Mouse (Mus musculus): ENCODE measurements around the gene Srpr. TPM values are rescaled to one million over a fixed set of nuclear protein-coding genes. Genes with fewer than 3 reads are reported as not detected.

Srpr gene
- polyA plus RNA-seq, 1 experiment from 2014 or later = 115 TPM

DNA sequence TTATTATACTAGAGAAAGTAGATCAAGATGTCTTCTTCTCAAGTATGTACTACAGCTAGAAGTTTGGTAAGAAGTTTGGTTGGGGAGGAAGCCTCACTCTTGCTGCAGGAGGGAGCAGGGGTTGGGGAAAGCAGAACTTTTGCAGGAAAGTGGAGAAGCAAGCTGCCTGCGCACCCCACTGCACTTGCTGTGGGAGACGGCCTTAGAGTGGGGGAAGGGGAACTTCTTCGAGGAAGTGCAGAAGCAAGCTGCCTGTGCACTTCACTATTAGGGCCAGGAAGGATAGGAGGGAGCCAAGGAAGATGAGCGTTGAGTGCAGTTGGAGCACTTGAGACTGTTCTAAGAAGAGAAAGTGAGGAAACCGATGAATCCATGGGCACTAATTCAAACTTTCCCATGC, 16.6 kb upstream of the Srpr start:
- Histone ChIP-seq H3K4me1 (ENCODE audit: control insufficient read depth, insufficient read depth, low read length) (no peaks in the 10 kb centered on the region), H3K27me3 (replicated peaks; ENCODE audit: control insufficient read depth, insufficient read depth, low read length) (no peaks in the 10 kb centered on the region), H3K9me3 (ENCODE audit: control insufficient read depth, low read length) (no peaks in the 10 kb centered on the region), H3K36me3 (ENCODE audit: control insufficient read depth, insufficient read depth, low read length) (0 out of 2 replicates have a peak, but pooled peaks cover 1% of the 10 kb centered on the region), H3K4me2 (ENCODE audit: low read depth, low read length) (no peak overlapping the region), H3K27ac (ENCODE audit: low read length) (no peak overlapping the region), H3K9ac (ENCODE audit: low read depth, low read length) (no peak overlapping the region), H3K4me3 (ENCODE audit: low read length) (no peak overlapping the region)
- ATAC-seq = no peak
- 75% methylated on average over 5 of the region's 5 CpGs for WGBS

DNA sequence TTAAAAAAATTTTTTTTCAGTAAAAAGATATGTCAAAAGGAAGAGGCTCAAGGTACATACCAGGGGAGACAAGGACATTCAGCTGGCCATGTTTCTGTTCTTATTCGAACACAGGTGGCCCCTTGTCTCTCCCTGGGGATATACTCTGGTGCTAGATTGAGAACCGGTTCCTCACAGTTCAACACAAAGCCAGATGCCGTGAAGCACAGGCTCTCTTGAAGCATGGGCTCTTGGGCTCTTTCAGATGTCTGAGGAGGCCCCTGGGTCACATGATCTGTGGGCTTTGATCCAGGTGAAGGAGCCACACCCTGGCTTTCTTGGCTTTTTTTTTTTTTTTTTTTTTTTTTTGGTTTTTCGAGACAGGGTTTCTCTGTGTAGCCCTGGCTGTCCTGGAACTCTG, 13.5 kb upstream of the Srpr start:
- H3K27me3 ChIP-seq (replicated peaks; ENCODE audit: control insufficient read depth, insufficient read depth, low read length) = no peaks in the 10 kb centered on the region
- H3K9me3 ChIP-seq (ENCODE audit: control insufficient read depth, low read length) = no peaks in the 10 kb centered on the region
- H3K4me1 ChIP-seq (ENCODE audit: control insufficient read depth, insufficient read depth, low read length) = no peaks in the 10 kb centered on the region
- no peak overlapping the region for H3K4me3 ChIP-seq (ENCODE audit: low read length)
- 71% methylated on average over 4 of the region's 4 CpGs for WGBS
- no peak overlapping the region for H3K4me2 ChIP-seq (ENCODE audit: low read depth, low read length)
- H3K27ac ChIP-seq (ENCODE audit: low read length) = no peak overlapping the region
- no peak overlapping the region for H3K9ac ChIP-seq (ENCODE audit: low read depth, low read length)
- no peak for ATAC-seq
- peaks cover 7% of the 10 kb centered on the region; the same call in 1 of the 2 replicates for H3K36me3 ChIP-seq (ENCODE audit: control insufficient read depth, insufficient read depth, low read length)

DNA sequence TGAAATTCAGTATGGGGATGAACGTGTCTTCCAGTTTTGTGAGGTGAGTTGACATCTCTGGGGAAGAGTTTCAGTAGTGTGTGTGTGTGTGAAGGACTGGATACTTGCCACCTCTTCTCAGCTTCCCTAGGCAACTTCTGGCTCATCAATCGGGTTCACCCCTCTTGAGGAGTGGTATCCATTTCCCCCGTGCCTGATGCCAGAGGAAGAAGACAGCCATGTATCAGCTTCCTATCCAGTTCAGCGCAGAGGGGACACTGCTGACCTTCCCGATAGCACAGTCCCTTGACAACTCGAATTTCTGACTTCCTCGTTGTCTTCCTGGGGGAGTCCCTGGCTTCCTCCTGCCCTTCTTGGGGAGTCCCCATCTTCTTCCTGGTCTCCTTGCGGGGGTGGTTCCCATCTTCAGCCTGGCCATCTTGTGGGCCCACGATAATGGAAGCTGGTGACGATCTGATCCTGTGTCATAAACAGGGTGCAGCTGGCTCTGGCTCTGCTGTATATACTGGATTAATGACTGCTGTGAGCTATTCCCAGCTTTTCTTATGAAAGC, 12.5 kb upstream of the Srpr start:
- H3K27ac ChIP-seq (ENCODE audit: low read length) = no peak overlapping the region
- peaks cover 7% of the 10 kb centered on the region; the same call in 1 of the 2 replicates for H3K36me3 ChIP-seq (ENCODE audit: control insufficient read depth, insufficient read depth, low read length)
- 82% methylated on average over 10 of the region's 10 CpGs for WGBS
- H3K9me3 ChIP-seq (ENCODE audit: control insufficient read depth, low read length) = no peaks in the 10 kb centered on the region
- no peaks in the 10 kb centered on the region for H3K4me1 ChIP-seq (ENCODE audit: control insufficient read depth, insufficient read depth, low read length)
- no peak overlapping the region for H3K9ac ChIP-seq (ENCODE audit: low read depth, low read length)
- H3K4me2 ChIP-seq (ENCODE audit: low read depth, low read length) = no peak overlapping the region
- H3K27me3 ChIP-seq (replicated peaks; ENCODE audit: control insufficient read depth, insufficient read depth, low read length) = no peaks in the 10 kb centered on the region
- ATAC-seq = no peak
- no peak overlapping the region for H3K4me3 ChIP-seq (ENCODE audit: low read length)

DNA sequence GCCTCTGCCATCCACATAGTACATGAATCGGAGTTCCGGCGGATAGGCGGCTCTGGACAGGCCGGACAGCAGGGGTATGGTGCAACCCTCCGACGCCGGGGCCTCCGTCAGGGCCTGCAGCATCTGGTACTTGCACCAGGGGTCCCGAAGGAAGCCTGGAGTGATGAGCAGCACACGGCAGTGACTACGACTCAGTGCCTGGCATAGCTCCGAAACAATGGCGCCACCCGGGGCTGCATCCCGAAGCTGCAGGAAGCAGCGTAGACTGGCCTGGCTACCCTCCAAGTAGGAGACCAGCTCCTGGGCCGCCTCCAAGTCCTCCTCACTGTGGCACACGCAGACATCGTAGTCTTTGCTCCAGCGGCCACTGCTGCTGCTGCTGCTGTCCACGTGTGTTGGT, 11.3 kb upstream of the Srpr start:
- H3K4me1 ChIP-seq (ENCODE audit: control insufficient read depth, insufficient read depth, low read length) = no peaks in the 10 kb centered on the region
- ATAC-seq = no peak
- no peaks in the 10 kb centered on the region for H3K27me3 ChIP-seq (replicated peaks; ENCODE audit: control insufficient read depth, insufficient read depth, low read length)
- WGBS = 77% methylated on average over 22 of the region's 22 CpGs
- peaks cover 7% of the 10 kb centered on the region; the same call in 1 of the 2 replicates for H3K36me3 ChIP-seq (ENCODE audit: control insufficient read depth, insufficient read depth, low read length)
- no peak overlapping the region for H3K9ac ChIP-seq (ENCODE audit: low read depth, low read length)
- H3K27ac ChIP-seq (ENCODE audit: low read length) = no peak overlapping the region
- no peaks in the 10 kb centered on the region for H3K9me3 ChIP-seq (ENCODE audit: control insufficient read depth, low read length)
- H3K4me3 ChIP-seq (ENCODE audit: low read length) = no peak overlapping the region
- H3K4me2 ChIP-seq (ENCODE audit: low read depth, low read length) = no peak overlapping the region

DNA sequence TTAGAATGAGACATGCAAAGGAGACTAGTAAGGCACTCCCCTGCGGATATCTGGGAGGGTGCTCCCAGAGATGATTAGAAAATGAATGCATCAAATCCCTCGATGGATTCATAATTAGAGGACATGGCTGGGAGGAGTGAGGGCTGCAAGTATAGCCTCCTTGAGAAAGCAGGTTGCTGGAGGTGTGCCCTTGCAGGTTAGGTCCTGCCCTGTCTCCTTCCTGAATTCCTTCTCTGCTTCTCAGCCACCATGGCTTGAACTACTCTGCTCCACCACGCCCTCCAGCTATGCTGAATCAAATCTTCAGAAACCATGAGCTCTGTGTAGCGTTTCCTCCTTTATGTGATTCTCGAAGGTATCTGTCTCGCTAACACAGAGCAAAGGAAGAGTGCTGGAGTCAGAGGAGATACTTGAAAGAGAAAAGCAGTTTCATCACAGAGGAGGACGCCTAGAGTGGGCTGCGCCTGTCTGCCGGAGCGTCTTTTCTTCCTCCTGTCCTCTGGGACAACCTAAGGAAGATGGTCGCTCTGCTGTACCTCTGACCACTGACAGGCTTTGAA, 6.9 kb upstream of the Srpr start:
- no peaks in the 10 kb centered on the region for H3K4me1 ChIP-seq (ENCODE audit: control insufficient read depth, insufficient read depth, low read length)
- no peak for ATAC-seq
- H3K4me2 ChIP-seq (ENCODE audit: low read depth, low read length) = no peak overlapping the region
- H3K36me3 ChIP-seq (ENCODE audit: control insufficient read depth, insufficient read depth, low read length) = peaks cover 7% of the 10 kb centered on the region; the same call in 1 of the 2 replicates
- H3K27me3 ChIP-seq (replicated peaks; ENCODE audit: control insufficient read depth, insufficient read depth, low read length) = no peaks in the 10 kb centered on the region
- no peak overlapping the region for H3K9ac ChIP-seq (ENCODE audit: low read depth, low read length)
- 85% methylated on average over 11 of the region's 11 CpGs for WGBS
- H3K4me3 ChIP-seq (ENCODE audit: low read length) = no peak overlapping the region
- H3K27ac ChIP-seq (ENCODE audit: low read length) = no peak overlapping the region
- H3K9me3 ChIP-seq (ENCODE audit: control insufficient read depth, low read length) = no peaks in the 10 kb centered on the region

DNA sequence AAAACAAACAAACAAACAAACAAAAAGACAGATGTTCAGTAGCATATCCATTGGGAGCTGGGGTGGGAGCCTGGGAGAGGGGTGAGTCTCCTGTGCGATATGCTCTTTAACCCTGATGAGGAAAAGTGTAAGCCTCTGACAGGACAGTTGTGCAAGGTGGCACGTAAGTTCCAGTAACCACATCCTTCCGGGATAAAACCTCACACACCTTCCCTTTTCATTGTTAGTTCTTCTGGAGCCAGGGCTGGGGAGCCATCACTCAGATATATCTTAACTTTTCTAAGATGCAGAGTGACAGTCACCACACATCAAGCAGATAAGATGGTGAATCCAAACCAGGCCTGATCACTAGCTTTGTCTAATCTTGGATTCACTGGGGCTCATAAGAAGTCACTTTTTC, 5.9 kb upstream of the Srpr start:
- Histone ChIP-seq H3K27ac (ENCODE audit: low read length) (no peak overlapping the region), H3K9me3 (ENCODE audit: control insufficient read depth, low read length) (no peaks in the 10 kb centered on the region), H3K4me2 (ENCODE audit: low read depth, low read length) (no peak overlapping the region), H3K4me3 (ENCODE audit: low read length) (no peak overlapping the region), H3K4me1 (ENCODE audit: control insufficient read depth, insufficient read depth, low read length) (no peaks in the 10 kb centered on the region), H3K27me3 (replicated peaks; ENCODE audit: control insufficient read depth, insufficient read depth, low read length) (no peaks in the 10 kb centered on the region), H3K9ac (ENCODE audit: low read depth, low read length) (no peak overlapping the region), H3K36me3 (ENCODE audit: control insufficient read depth, insufficient read depth, low read length) (no peaks in the 10 kb centered on the region; the same call in 1 of the 2 replicates)
- ATAC-seq = no peak
- 95% methylated on average over 3 of the region's 3 CpGs for WGBS

DNA sequence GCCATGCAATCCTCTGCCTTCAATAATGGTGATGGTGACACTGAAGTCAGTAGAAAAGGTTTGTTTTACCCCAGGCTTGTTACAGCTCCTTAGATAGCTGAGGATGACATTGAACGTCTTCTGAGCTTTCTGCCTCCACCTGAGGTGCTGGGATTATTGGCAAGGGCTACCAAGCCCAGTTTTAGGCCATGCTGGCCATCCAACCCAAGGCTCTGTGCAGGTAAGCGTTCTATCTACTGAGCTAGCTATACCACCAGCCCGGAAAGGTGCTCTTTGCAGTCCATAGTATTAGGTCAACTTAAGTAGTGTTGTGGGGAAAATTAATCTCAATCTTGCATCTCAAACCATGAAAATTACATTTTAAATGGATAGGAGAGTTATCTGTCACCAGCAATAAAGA, 2.4 kb upstream of the Srpr start:
- no peaks in the 10 kb centered on the region for H3K27me3 ChIP-seq (replicated peaks; ENCODE audit: control insufficient read depth, insufficient read depth, low read length)
- peaks cover 5% of the 10 kb centered on the region; the same call in 1 of the 2 replicates for H3K4me1 ChIP-seq (ENCODE audit: control insufficient read depth, insufficient read depth, low read length)
- WGBS = 89% methylated on average over 3 of the region's 3 CpGs
- H3K9me3 ChIP-seq (ENCODE audit: control insufficient read depth, low read length) = no peaks in the 10 kb centered on the region
- no peak overlapping the region for H3K4me2 ChIP-seq (ENCODE audit: low read depth, low read length)
- no peak overlapping the region for H3K27ac ChIP-seq (ENCODE audit: low read length)
- H3K9ac ChIP-seq (ENCODE audit: low read depth, low read length) = no peak overlapping the region
- no peak for ATAC-seq
- H3K4me3 ChIP-seq (ENCODE audit: low read length) = no peak overlapping the region
- no peaks in the 10 kb centered on the region for H3K36me3 ChIP-seq (ENCODE audit: control insufficient read depth, insufficient read depth, low read length)

DNA sequence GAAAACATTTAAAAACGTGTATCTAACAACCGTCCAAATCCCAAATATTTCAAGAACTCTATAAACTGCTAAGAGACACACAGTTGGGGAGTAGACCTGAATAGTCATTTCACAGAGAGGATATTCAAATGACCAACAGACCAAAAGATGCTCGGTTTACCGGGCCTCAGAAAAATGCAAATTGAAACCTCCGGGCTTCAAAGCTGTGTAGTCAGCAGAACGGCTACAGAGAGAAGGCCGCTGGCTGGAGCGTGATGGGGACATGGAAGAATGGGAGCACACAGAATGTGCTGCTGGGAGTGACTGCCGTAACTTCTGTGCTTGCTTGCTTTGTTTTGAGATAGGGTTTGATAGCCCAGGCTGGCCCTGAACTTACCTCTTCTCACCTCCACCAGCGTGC, 1.6 kb upstream of the Srpr start:
- H3K4me1 ChIP-seq (ENCODE audit: control insufficient read depth, insufficient read depth, low read length) = peaks cover 5% of the 10 kb centered on the region; the same call in 1 of the 2 replicates
- H3K4me3 ChIP-seq (ENCODE audit: low read length) = no peak overlapping the region
- no peak for ATAC-seq
- no peaks in the 10 kb centered on the region for H3K36me3 ChIP-seq (ENCODE audit: control insufficient read depth, insufficient read depth, low read length)
- 82% methylated on average over 10 of the region's 10 CpGs for WGBS
- H3K9me3 ChIP-seq (ENCODE audit: control insufficient read depth, low read length) = no peaks in the 10 kb centered on the region
- H3K4me2 ChIP-seq (ENCODE audit: low read depth, low read length) = no peak overlapping the region
- H3K27ac ChIP-seq (ENCODE audit: low read length) = no peak overlapping the region
- no peaks in the 10 kb centered on the region for H3K27me3 ChIP-seq (replicated peaks; ENCODE audit: control insufficient read depth, insufficient read depth, low read length)
- H3K9ac ChIP-seq (ENCODE audit: low read depth, low read length) = no peak overlapping the region

DNA sequence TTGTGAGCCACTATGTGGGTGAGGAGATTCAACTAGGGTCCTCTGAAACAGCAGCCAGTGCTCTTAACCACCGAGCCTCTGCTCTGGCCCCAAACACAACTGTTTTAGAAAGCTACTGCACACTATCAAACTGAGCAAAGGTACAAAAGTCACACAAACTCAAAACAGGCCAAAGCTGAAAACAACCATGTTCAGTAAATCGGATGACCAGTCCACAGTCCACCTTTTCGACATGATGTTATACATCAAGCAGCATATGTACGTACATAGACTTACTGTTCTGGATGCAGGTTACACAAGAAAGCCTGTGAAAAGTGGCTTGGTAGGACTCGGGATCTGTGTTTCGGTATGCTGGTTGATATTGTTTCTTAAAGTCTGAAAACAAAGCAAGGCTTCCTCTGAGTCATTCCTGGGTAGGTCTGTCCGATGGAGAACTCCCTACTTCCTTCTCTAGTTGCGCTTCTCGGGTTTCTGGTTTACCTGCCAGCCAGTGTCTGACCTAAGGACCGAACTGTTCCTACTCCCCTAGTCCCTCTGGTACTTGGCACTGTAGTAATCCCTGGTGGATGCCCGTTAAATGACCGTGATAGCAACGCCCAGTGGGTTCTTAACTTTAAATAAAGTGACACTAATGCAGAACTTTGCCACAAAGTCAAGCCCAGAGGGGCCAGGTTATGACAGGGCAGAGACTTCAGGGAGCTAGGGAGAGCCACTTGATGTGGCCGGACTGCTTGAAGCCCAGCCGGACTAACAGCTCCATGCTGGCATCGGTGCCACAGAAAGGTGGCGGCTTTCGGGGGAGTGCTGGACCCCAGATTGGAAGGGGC, 817 bp upstream of the Srpr start:
- peak; percentile 77 for ATAC-seq
- H3K9ac ChIP-seq (ENCODE audit: low read depth, low read length) = peak overlapping the region; percentile 86
- 21% methylated on average over 18 of the region's 18 CpGs for WGBS

More for the DNA sequence above, 817 bp upstream of the Srpr start:
- Histone ChIP-seq H3K4me3 (ENCODE audit: low read length) (peak overlapping the region; percentile 73), H3K27me3 (replicated peaks; ENCODE audit: control insufficient read depth, insufficient read depth, low read length) (no peaks in the 10 kb centered on the region), H3K36me3 (ENCODE audit: control insufficient read depth, insufficient read depth, low read length) (no peaks in the 10 kb centered on the region), H3K4me2 (ENCODE audit: low read depth, low read length) (peak overlapping the region; percentile 82), H3K9me3 (ENCODE audit: control insufficient read depth, low read length) (no peaks in the 10 kb centered on the region), H3K4me1 (ENCODE audit: control insufficient read depth, insufficient read depth, low read length) (peaks cover 5% of the 10 kb centered on the region; the same call in 1 of the 2 replicates), H3K27ac (ENCODE audit: low read length) (peak overlapping the region; percentile 63)
